Mouse (Mus musculus) CH12.LX (cell line): ENCODE measurements around the gene Tspyl4. TPM values are rescaled to one million over a fixed set of nuclear protein-coding genes. Genes with fewer than 3 reads are reported as not detected.
"Not testable (repeated sequence)": the region's sequence is repeated elsewhere in the genome, so short reads cannot be mapped to it uniquely, and the experiment has no call there.

Experiments
- DNase-seq: peaks from one replicate; pipeline ENCODE4 v3.0.0-alpha.2; 2013; ENCODE audit errors: extremely low read depth
- H3K27ac ChIP-seq: 2 replicates; pipeline ENCODE4 v1.5.1; 2012; ENCODE audit warnings: low read depth, mild to moderate bottlenecking, control low read depth, moderate library complexity; ENCODE audit not compliant: insufficient read depth
- H3K27me3 ChIP-seq: replicated peaks from 2 replicates; pipeline ENCODE3; 2012; ENCODE audit warnings: inconsistent platforms
- H3K36me3 ChIP-seq, 2 experiments: replicated peaks in 1 of 2; 2 replicates each; pipeline versions ENCODE3 to v1.6.1; 2012; ENCODE audit warnings: inconsistent platforms in 1 of 2, low read length in 1 of 2, mild to moderate bottlenecking in 1 of 2, mixed read lengths in 1 of 2, moderate library complexity in 1 of 2; ENCODE audit not compliant: control insufficient read depth in 1 of 2, insufficient read depth in 1 of 2
- H3K4me1 ChIP-seq, 2 experiments: 2 replicates each; pipeline ENCODE4 v1.6.1; 2012; ENCODE audit warnings: inconsistent platforms in 1 of 2, moderate library complexity in 1 of 2; ENCODE audit not compliant: insufficient read depth in 2 of 2, control insufficient read depth in 1 of 2
- H3K4me2 ChIP-seq: 2 replicates; pipeline ENCODE4 v1.6.1; 2012; ENCODE audit warnings: low read depth, mild to moderate bottlenecking, control low read depth; ENCODE audit not compliant: poor library complexity, insufficient read depth, severe bottlenecking
- H3K4me3 ChIP-seq, 3 experiments: fragments of 150-350 bp in 1 of 3; sonication (generic) in 1 of 3; replicated peaks in 1 of 3; 2 replicates each; pipeline versions ENCODE3 to v1.5.1; 2011 to 2012; ENCODE audit warnings: low read depth in 2 of 3, low read length in 2 of 3, mild to moderate bottlenecking in 2 of 3, moderate library complexity in 2 of 3, control low read depth in 1 of 3, improper control_type of control experiment in 1 of 3, inconsistent platforms in 1 of 3, mixed read lengths in 1 of 3; ENCODE audit not compliant: poor library complexity in 1 of 3
- H3K79me2 ChIP-seq: replicated peaks from 2 replicates; pipeline ENCODE4 v1.6.1; 2012; ENCODE audit warnings: mild to moderate bottlenecking, moderate library complexity; ENCODE audit not compliant: control insufficient read depth, poor library complexity, insufficient read depth, severe bottlenecking; ENCODE audit errors: extremely low read depth
- H3K9ac ChIP-seq: 2 replicates; pipeline ENCODE4 v1.6.1; 2012; ENCODE audit warnings: low read depth, mild to moderate bottlenecking, control low read depth, moderate library complexity; ENCODE audit not compliant: insufficient read depth
- H3K9me3 ChIP-seq: replicated peaks from 2 replicates; pipeline ENCODE3; 2012; ENCODE audit warnings: low read length, inconsistent platforms, mixed read lengths
- BHLHE40 ChIP-seq: IDR thresholded peaks from 2 replicates; pipeline ENCODE4 v1.6.1; 2011; ENCODE audit warnings: mild to moderate bottlenecking, low read depth, low read length, improper control_type of control experiment
- CHD1 ChIP-seq: IDR thresholded peaks from 2 replicates; pipeline ENCODE4 v1.6.1; 2012; ENCODE audit warnings: low read depth, low read length, improper control_type of control experiment, inconsistent platforms
- E2F4 ChIP-seq: IDR thresholded peaks from 2 replicates; pipeline ENCODE4 v1.6.1; 2011; ENCODE audit warnings: low read depth, low read length, improper control_type of control experiment; ENCODE audit not compliant: insufficient replicate concordance
- ELF1 ChIP-seq: IDR thresholded peaks from 2 replicates; pipeline ENCODE4 v1.6.1; 2014; ENCODE audit warnings: low read depth, mild to moderate bottlenecking, inconsistent platforms, low read length, improper control_type of control experiment
- GABPA ChIP-seq: IDR thresholded peaks from 2 replicates; pipeline ENCODE4 v1.6.1; 2012; ENCODE audit warnings: low read depth, low read length, improper control_type of control experiment, inconsistent platforms; ENCODE audit not compliant: insufficient replicate concordance
- KAT2A ChIP-seq: IDR thresholded peaks from 2 replicates; pipeline ENCODE4 v1.6.1; 2012; ENCODE audit warnings: low read length, improper control_type of control experiment, inconsistent platforms; ENCODE audit not compliant: insufficient replicate concordance
- MAFK ChIP-seq: IDR thresholded peaks from 2 replicates; pipeline ENCODE4 v1.6.1; 2011; ENCODE audit warnings: low read length, improper control_type of control experiment; ENCODE audit not compliant: insufficient replicate concordance
- MEF2A ChIP-seq: IDR thresholded peaks from 2 replicates; pipeline ENCODE4 v1.6.1; 2014; ENCODE audit warnings: low read depth, mild to moderate bottlenecking, inconsistent platforms, low read length, improper control_type of control experiment, borderline replicate concordance
- MXI1 ChIP-seq: IDR thresholded peaks from 2 replicates; pipeline ENCODE4 v1.6.1; 2011; ENCODE audit warnings: mild to moderate bottlenecking, low read depth, low read length, improper control_type of control experiment
- NELFE ChIP-seq: IDR thresholded peaks from 2 replicates; pipeline ENCODE4 v1.6.1; 2011; ENCODE audit warnings: low read depth, low read length, improper control_type of control experiment
- NRF1 ChIP-seq: IDR thresholded peaks from 2 replicates; pipeline ENCODE4 v1.6.1; 2014; ENCODE audit warnings: low read depth, mild to moderate bottlenecking, inconsistent platforms, low read length, improper control_type of control experiment, moderate library complexity
- PAX5 ChIP-seq: IDR thresholded peaks from 2 replicates; pipeline ENCODE4 v1.6.1; 2012; ENCODE audit warnings: low read length, inconsistent platforms, mixed read lengths
- POLR2AphosphoS2 ChIP-seq: IDR thresholded peaks from 2 replicates; pipeline ENCODE4 v1.6.1; 2011; ENCODE audit warnings: low read depth, low read length, improper control_type of control experiment
- RAD21 ChIP-seq: IDR thresholded peaks from 2 replicates; pipeline ENCODE4 v1.6.1; 2011; ENCODE audit warnings: low read depth, mild to moderate bottlenecking, low read length, improper control_type of control experiment, moderate library complexity
- RCOR1 ChIP-seq: conservative IDR thresholded peaks from 2 replicates; pipeline ENCODE4 v1.6.1; 2012; ENCODE audit warnings: low read depth, mild to moderate bottlenecking, inconsistent platforms, low read length, improper control_type of control experiment
- SMC3 ChIP-seq: IDR thresholded peaks from 2 replicates; pipeline ENCODE4 v1.6.1; 2011; ENCODE audit warnings: low read depth, low read length, improper control_type of control experiment
- TCF12 ChIP-seq: IDR thresholded peaks from 2 replicates; pipeline ENCODE4 v1.6.1; 2014; ENCODE audit warnings: low read depth, mild to moderate bottlenecking, inconsistent platforms, low read length, improper control_type of control experiment
- UBTF ChIP-seq: IDR thresholded peaks from 2 replicates; pipeline ENCODE4 v1.6.1; 2012; ENCODE audit warnings: low read depth, mild to moderate bottlenecking, inconsistent platforms, low read length, improper control_type of control experiment, moderate library complexity
- USF1 ChIP-seq: IDR thresholded peaks from 2 replicates; pipeline ENCODE4 v1.6.1; 2014; ENCODE audit warnings: low read depth, mild to moderate bottlenecking, inconsistent platforms, low read length, improper control_type of control experiment
- ZNF384 ChIP-seq: IDR thresholded peaks from 2 replicates; pipeline ENCODE4 v1.6.1; 2012; ENCODE audit warnings: low read depth, low read length, improper control_type of control experiment, inconsistent platforms
- dilution Hi-C: fragments of 300-500 bp; cut with MboI; formaldehyde crosslinking; loops from 2 replicates; pipeline ENCODE4 v1.14.3; 2020; ENCODE audit warnings: low sequenced_read_pairs; ENCODE audit not compliant: extremely low pct_unique_long_range_greater_than_20kb, extremely low pct_ligation_motif_present
- in situ Hi-C: fragments of 300-500 bp; cut with MboI; formaldehyde crosslinking; loops from 3 replicates; pipeline ENCODE4 v1.14.3; 2019; ENCODE audit warnings: low sequenced_read_pairs, low pct_ligation_motif_present, low pct_unique_long_range_greater_than_20kb, mixed read lengths
- polyA plus RNA-seq: library from polyadenylated mRNA; unstranded; fragments of >175 nt; gene quantifications from 2 replicates; pipeline ENCODE4 v1.2.1, GENCODE M21; 2012; ENCODE audit warnings: low read depth; ENCODE audit not compliant: insufficient read length
- total RNA-seq, 2 experiments: library from RNA; depleted of rRNA; stranded (reverse); fragments of 300-350 nt in 1 of 2; fragments of >200 nt in 1 of 2; gene quantifications; 2 replicates each; pipeline ENCODE4 v1.2.3; 2012 to 2014

Gene Tspyl4
- total and polyA plus RNA-seq, 3 experiments: 3.7 to 17.9 (median 9.8) TPM

GRCm38 (mm10) chr10:34247757-34248156 lies 49.5 kb upstream of the Tspyl4 start:
- Histone ChIP-seq H3K27ac (no peak overlapping the region), H3K36me3 (no peaks in the 10 kb centered on the region), H3K9me3 (no peaks in the 10 kb centered on the region), H3K4me3 (no peak overlapping the region), H3K4me2 (no peak overlapping the region), H3K4me1 (peaks cover 0 to 5% of the 10 kb centered on the region in 2 experiments; a peak in 2 of 4 replicates), H3K9ac (no peak overlapping the region), H3K79me2 (no peaks in the 10 kb centered on the region), H3K27me3 (no peaks in the 10 kb centered on the region)
- in situ Hi-C loops: no loop called here
- dilution Hi-C loops: no loop called here
- DNase-seq: no peak
- TF ChIP-seq RAD21 (no peak), MXI1 (no peak), ZNF384 (no peak), USF1 (no peak), TCF12 (no peak), MEF2A (no peak), BHLHE40 (no peak), NELFE (no peak), ELF1 (no peak), GABPA (no peak), UBTF (no peak), PAX5 (no peak), RCOR1 (no peak), SMC3 (no peak)

- H3K4me1 ChIP-seq: peaks cover 0 to 5% of the 10 kb centered on the region in 2 experiments; a peak in 2 of 4 replicates
- no peaks in the 10 kb centered on the region for H3K27me3 ChIP-seq
- H3K4me3 ChIP-seq: no peak overlapping the region
- H3K9ac ChIP-seq: no peak overlapping the region
- peak; percentile 29 for DNase-seq
- H3K27ac ChIP-seq: no peak overlapping the region
- H3K9me3 ChIP-seq: no peaks in the 10 kb centered on the region
- no peaks in the 10 kb centered on the region for H3K79me2 ChIP-seq
- H3K36me3 ChIP-seq: no peaks in the 10 kb centered on the region
- dilution Hi-C loops: no loop called here
- H3K4me2 ChIP-seq: no peak overlapping the region
- no peak for TF ChIP-seq MAFK
- no peak for TF ChIP-seq BHLHE40
- no peak for TF ChIP-seq SMC3
- TF ChIP-seq MXI1: no peak
- no peak for TF ChIP-seq NRF1
- no peak for TF ChIP-seq PAX5
- TF ChIP-seq E2F4: no peak
- TF ChIP-seq NELFE: no peak
- no peak for TF ChIP-seq KAT2A
- TF ChIP-seq USF1: no peak
- TF ChIP-seq RAD21: no peak
- no peak for TF ChIP-seq POLR2AphosphoS2
- no peak for TF ChIP-seq RCOR1
- no peak for TF ChIP-seq CHD1
- TF ChIP-seq, all 38 proteins: peak for 0
- in situ Hi-C loops: no loop called here
Observed at GRCm38 (mm10) chr10:34249594-34249993, 47.6 kb upstream of the Tspyl4 start.

GRCm38 (mm10) chr10:34252833-34253232 lies 44.4 kb upstream of the Tspyl4 start:
- dilution Hi-C loops: not testable (repeated sequence)

More at GRCm38 (mm10) chr10:34252833-34253232, 44.4 kb upstream of the Tspyl4 start:
- H3K27ac ChIP-seq, H3K27me3 ChIP-seq, H3K4me3 ChIP-seq, H3K9ac ChIP-seq, H3K4me2 ChIP-seq, H3K9me3 ChIP-seq, H3K79me2 ChIP-seq, H3K4me1 ChIP-seq, DNase-seq, in situ Hi-C loops, H3K36me3 ChIP-seq: not testable (repeated sequence)
